Mouse (Mus musculus) CD4-positive helper T cell, adult 2 months (primary cell): ENCODE results near the gene Mier2.

Experiments
- DNase-seq: peaks from one replicate; pipeline ENCODE4 v3.0.0-alpha.2; 2012; ENCODE audit warnings: low read depth, missing footprints, low spot score

The Mier2 gene

DNA sequence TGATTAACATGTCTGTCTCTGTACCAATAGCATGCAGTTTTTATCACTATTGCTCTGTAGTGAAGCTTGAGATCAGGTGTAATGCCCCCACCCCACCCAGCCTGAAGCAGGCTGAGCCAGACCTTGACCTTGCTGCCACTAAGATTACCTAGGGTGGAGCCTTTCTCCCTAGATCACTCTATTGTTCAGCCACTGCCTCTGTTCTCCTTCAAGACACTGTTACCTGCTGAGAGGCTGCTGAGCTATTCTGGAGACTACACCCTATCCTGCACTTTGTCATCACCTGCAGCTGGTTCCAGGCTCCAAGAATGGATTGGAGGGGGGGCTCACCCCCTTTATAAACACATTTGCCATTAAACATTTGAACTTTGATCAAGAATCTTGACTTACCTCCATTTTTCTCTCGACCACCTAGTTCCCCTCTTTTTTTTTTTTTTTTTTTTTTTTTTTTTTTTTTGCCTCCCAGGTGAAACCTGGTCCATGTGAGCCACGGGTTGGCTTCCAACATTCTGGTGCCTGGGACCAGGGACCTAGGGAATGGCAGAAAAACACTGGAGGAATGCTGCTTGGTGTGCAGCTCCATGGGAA is 58.2 kb downstream of the Mier2 start:
- DNase-seq, result no peak

DNA sequence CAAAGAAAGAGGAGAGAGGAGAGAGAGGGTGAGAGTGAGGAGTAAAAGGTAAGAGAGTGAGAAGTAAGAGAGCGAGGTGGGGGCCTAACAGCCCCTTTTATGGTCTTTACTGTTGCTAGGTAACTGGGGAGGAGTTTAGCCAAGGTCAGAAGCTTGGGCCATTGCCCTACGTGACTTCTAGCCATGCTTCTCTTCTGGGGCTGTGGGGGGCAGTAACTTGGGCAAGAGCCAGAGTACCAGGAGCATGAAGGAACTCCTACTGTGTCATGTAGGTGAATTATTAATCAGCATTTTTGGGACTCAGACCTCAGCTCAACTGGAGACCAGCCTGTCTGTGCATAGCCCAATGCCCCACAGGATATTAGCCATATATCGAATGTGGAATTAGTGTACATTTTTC is 59.1 kb downstream of the Mier2 start:
- DNase-seq, result no peak
